Mouse (Mus musculus) gastrocnemius, adult 2 months (tissue): ENCODE data around the gene Exoc2. TPM values are rescaled to one million over a fixed set of nuclear protein-coding genes. Genes with fewer than 3 reads are reported as not detected.
A peak's percentile ranks its signal among the peaks of the same experiment; 100 is the strongest.

Experiments used
- DNase-seq: peaks from one replicate; pipeline ENCODE4 v3.0.0; 2022
- H3K27ac ChIP-seq: fragments of 200-600 bp; 2 replicates; pipeline ENCODE4 v1.8.1; 2022; ENCODE audit warnings: mild to moderate bottlenecking
- H3K4me3 ChIP-seq: fragments of 200-600 bp; 2 replicates; pipeline ENCODE4 v1.8.1; 2022; ENCODE audit warnings: mild to moderate bottlenecking, moderate library complexity
- CTCF ChIP-seq: fragments of 200-600 bp; IDR thresholded peaks from 2 replicates; pipeline ENCODE4 v1.8.1; 2022; ENCODE audit warnings: antibody characterized with exemption, mild to moderate bottlenecking, moderate library complexity
- intact Hi-C: fragments of 180-260 bp; cut with DNase I; formaldehyde crosslinking; loops from one replicate; pipeline ENCODE4 v1.15.1; 2025
- long read RNA-seq, 2 experiments: library from polyadenylated mRNA; stranded (forward); transcript quantifications; one replicate each; pipeline ENCODE4 v2.0.0; 2021
- total RNA-seq, 2 experiments: library from RNA; stranded (reverse); gene quantifications; 2 replicates each; pipeline ENCODE4 v1.2.3; 2021

Gene Exoc2
- 10 to 100 TPM; 14.2 to 15.1 TPM for total RNA-seq
- long read RNA-seq, experiment 1, full-length matches to known transcripts, result 9 of 17 reads
- long read RNA-seq, experiment 1, partial matches to known transcripts, result 2 of 17 reads
- long read RNA-seq, experiment 1, other reads (novel, unspliced or antisense), result 6 of 17 reads
- long read RNA-seq, experiment 2, full-length matches to known transcripts, result 9 of 16 reads
- long read RNA-seq, experiment 2, partial matches to known transcripts, result 2 of 16 reads
- long read RNA-seq, experiment 2, other reads (novel, unspliced or antisense), result 5 of 16 reads

DNA sequence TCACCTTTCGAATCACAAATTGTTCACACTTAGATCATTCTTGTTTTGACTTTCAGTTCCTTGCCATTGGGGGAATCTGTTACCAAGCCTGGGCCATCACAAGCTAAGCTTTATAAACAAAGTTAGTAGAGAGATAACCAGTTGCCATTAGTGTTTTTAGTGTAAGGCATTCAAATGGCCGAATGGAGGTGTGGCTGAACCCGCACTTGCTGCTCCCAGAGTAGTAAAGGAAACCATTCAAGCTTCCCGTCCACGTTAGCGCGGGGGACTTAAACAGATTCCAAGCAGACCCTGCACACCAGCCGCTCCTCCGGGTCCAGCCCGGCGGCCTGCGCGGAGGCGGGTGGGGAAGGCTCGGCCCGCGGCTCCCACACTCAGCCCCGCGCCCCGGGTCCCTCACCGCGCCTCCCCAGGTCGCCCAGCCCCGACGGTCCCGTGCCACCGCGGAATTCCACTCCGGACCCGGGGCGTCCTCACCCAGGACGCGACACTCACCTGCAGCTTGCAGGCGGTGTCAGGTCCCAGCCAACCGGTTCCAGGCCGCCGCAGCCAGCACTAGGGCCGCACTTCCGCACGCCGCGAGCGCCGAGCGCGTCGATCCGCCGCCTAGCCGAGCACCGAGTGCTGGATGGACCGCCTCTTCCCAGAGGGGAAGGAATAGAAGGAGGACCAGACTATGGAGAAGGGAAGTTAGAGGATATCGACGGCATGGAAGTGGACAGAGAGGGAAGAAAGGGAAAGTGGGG lies at the start of gene Exoc2, which contains the start of gene Gm5447:
Exoc2 (minus strand) TSS at position 593 of the 746 bp plus-strand sequence.
Gm5447 (plus strand) TSS at position 704 of the 746 bp plus-strand sequence.
- peak; percentile 88 for DNase-seq
- peak within 1 kb of the TSS; percentile 93 for H3K4me3 ChIP-seq
- intact Hi-C loops, result no loop called here
- TF ChIP-seq CTCF, result no peak
- peak within 1 kb of the TSS; percentile 95 for H3K27ac ChIP-seq

DNA sequence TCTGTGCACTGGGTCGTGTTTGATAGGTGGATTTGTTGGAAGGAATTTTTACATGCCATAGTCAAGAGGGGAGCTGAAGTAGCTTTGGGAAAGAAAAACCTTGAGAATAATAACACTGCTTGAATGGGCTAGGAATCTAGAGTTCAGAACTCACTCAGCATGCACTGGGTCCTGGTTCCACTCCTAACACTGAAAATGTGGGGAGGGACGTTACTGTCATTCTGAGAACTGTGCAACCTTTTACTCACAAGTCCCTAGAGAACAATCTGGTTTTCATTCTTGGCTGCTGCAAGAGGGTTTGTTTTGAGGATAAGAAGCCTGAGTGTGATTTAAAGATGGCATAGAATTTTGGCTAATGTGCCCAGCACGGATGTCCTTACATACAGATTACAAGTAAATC lies 49.8 kb upstream of the Exoc2 start:
- TF ChIP-seq CTCF, result no peak
- Histone ChIP-seq H3K27ac (no peak overlapping the region), H3K4me3 (no peak overlapping the region)
- no peak for DNase-seq
- intact Hi-C loops, result no loop called here

DNA sequence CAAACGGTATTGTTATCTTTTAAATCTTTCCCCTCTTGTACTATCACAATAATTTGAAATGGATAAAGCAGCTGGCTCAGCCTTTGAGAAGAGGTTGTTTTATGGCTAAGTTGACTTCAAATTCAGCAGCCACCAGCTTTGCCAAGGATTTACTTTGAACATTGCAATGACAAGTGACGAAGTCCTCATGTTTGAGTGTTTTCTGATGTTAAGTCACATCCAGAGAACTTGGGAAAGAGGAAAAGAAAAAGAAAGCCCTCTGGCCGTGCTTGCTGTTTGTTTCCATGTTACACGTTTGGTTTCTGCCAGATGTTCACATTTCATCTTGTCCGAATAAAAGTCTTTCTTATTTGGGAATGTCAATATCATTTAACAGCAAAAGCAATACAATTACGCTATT lies 48.0 kb upstream of the Exoc2 start:
- H3K4me3 ChIP-seq, result no peak overlapping the region
- intact Hi-C loops, result no loop called here
- no peak overlapping the region for H3K27ac ChIP-seq
- no peak for TF ChIP-seq CTCF
- no peak for DNase-seq

- DNase-seq, result no peak
- TF ChIP-seq CTCF, result no peak
Measured at GRCm38 (mm10) chr13:31021514-31021913, 47.6 kb upstream of the Exoc2 start.

DNA sequence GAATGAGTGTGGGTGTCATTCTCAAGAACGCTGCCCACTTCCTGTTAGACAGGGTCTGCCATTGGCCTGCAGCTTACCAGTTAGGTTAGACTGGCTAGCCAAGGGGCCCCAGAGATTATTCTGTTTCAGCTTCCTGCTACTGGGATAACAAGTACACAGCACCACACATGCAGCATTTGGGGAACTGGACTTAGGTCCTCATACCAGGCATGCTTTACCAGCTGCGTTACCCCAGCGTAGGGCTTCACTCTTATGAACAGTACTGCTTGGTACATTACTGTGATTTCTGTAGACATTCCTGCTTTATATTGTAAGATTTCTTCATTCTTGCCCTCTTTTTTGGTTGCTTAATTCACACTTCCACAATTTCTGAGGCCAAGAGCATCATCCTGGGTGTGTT lies 43.7 kb upstream of the Exoc2 start:
- TF ChIP-seq CTCF, result no peak
- Histone ChIP-seq H3K4me3 (no peak overlapping the region), H3K27ac (no peak overlapping the region)
- DNase-seq, result no peak
- intact Hi-C loops, result no loop called here

More at GRCm38 (mm10) chr13:31021514-31021913, 47.6 kb upstream of the Exoc2 start:
- Histone ChIP-seq H3K4me3 (no peak overlapping the region), H3K27ac (no peak overlapping the region)
- intact Hi-C loops, result no loop called here

DNA sequence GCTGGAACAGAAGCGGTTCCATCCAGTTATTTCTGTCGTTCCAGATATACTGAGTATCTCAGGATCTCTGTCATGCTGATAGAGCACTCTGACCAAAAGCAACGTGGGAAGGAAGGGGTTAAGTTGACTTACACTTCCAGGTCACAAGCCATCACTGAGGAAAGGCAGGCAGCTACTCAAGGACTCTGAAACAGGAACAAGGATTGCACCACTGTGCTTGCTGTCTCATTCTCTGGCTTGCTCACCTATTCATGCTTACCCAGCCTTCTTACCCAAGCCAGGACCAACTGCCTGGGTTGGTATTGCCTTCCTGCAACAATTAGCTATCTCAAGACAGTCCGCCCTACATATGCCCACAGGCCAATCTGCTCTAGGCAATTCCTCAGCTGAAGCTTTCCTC lies 31.1 kb upstream of the Exoc2 start:
- TF ChIP-seq CTCF, result no peak
- no peak for DNase-seq
- Histone ChIP-seq H3K4me3 (no peak overlapping the region), H3K27ac (no peak overlapping the region)
- intact Hi-C loops, result no loop called here

- DNase-seq, result no peak
- H3K27ac ChIP-seq, result no peak overlapping the region
- H3K4me3 ChIP-seq, result no peak overlapping the region
- no peak for TF ChIP-seq CTCF
- intact Hi-C loops, result no loop called here
Measured at GRCm38 (mm10) chr13:31004458-31004857, 30.6 kb upstream of the Exoc2 start.

DNA sequence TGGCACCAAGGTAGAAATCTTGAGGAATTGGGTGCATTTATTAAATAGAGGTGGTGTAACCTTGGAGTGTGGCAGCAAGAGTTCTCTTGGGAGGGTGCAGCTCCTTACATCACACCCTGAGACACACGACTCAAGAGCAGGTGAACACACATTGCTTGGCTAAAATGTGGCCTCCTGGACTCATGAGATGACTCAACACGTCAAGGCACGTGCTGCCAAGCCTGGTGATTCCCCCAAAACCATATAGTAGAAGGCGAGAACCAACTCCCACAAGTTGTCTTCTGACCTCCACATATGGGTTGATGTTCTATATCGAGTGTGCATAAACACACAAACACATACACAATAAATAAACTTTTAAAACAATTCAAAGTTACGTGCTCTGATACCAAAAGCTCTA lies 25.9 kb upstream of the Exoc2 start:
- Histone ChIP-seq H3K4me3 (no peak overlapping the region), H3K27ac (no peak overlapping the region)
- no peak for DNase-seq
- intact Hi-C loops, result no loop called here
- no peak for TF ChIP-seq CTCF

GRCm38 (mm10) chr13:30997526-30998253 lies 23.8 kb upstream of the Exoc2 start:
- Histone ChIP-seq H3K27ac (no peak overlapping the region), H3K4me3 (no peak overlapping the region)
- no peak for DNase-seq
- intact Hi-C loops, result no loop called here
- no peak for TF ChIP-seq CTCF

DNA sequence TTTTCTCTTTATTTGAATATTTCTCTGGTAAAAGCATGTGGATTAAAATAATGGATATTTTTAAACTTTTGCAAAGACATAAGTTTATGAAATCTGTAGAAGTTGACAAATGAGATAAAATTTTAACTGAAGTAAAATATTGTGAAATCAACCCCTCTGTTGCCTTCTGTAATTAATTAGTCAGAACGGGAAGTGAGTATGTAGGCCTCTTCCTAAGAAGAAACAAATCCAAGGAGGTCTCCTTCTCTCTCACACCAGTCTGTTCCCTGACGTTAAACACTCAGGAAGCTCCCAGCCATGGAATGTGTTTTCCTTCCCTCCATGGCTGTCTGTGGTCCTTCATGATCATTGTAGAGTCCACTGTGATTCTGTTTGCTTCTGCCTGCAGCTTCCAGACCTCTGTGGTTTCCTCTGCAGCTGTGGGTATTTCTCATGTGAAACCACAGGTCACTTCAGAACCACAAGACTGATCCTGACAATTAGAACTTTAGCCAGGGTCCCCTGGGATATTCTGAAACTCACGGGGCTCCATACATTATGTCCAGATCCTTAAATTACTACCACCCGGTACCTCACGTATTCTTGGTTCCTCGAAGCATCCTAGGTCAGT lies 20.5 kb upstream of the Exoc2 start:
- intact Hi-C loops, result no loop called here
- no peak for TF ChIP-seq CTCF
- Histone ChIP-seq H3K27ac (no peak overlapping the region), H3K4me3 (no peak overlapping the region)
- no peak for DNase-seq

DNA sequence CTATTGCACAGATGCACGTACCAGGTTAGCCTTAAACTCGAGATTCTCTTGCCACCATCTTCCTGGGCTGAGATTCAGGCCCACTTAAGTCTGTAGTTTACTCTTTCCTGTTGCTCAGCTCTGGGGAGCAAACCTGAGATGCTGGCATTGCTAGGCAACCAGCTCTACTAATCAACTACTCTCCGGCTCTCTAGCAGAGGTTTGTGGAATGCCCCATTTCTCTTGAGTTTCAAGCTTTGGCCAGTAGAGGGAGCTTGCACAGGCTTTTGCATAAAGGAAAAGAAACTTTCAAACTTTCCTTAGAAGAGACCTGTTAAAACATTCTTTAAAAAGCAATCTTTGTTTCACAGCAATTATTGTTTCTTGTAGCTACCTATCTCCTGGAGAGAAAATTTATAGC lies 19.9 kb upstream of the Exoc2 start:
- intact Hi-C loops, result no loop called here
- Histone ChIP-seq H3K4me3 (no peak overlapping the region), H3K27ac (no peak overlapping the region)
- no peak for DNase-seq
- TF ChIP-seq CTCF, result peak; percentile 87

DNA sequence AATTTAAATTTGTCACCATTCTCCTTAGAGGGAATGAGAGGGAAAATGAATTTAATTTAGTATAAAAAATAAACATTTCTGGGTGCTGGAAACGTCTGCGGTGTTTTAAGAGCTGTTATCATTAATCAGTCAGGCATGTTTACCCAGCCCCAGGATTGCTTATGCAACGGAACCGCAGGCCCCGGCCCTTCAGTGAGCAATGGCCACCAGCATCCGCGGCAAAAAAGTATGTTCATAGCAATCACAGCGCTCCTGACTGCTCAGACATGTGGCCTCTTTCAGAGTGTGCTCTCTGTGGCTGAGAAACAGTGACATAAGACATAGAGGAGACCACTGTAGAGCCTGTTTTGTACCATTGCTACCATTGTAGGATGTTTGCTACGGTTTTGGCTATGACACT lies 16.3 kb upstream of the Exoc2 start:
- Histone ChIP-seq H3K4me3 (no peak overlapping the region), H3K27ac (no peak overlapping the region)
- DNase-seq, result no peak
- intact Hi-C loops, result no loop called here
- no peak for TF ChIP-seq CTCF
